Mouse (Mus musculus): Measurements from ENCODE around the gene 1700066M21Rik.

DNA sequence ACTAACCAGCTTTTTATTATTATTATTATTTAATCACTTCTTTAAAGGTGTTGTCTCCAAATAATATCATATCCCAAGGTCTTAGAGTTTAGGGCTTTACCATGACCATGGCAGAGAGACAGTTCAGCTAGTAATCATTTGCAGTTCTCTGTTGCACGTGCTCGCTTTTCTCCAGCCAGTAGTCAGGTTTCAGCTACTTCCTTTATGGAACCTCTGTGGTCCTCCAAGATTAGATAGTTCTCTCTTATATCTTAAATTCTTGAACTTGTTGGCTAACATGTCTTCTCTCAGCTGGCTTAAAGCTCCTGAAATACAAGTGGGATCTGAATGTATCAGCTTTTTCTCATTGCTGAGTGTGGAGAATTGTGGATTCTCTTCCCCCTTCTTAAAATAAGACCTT lies 31.6 kb downstream of the 1700066M21Rik start:
- TF ChIP-seq CTCF (IDR thresholded peaks at IDR 0.05; ENCODE audit: low read depth) = no peak
- TF ChIP-seq EP300 (IDR thresholded peaks at IDR 0.05; ENCODE audit: low read depth) = no peak
